Mouse (Mus musculus): ENCODE results near the gene Schip1.

The Schip1 gene

DNA sequence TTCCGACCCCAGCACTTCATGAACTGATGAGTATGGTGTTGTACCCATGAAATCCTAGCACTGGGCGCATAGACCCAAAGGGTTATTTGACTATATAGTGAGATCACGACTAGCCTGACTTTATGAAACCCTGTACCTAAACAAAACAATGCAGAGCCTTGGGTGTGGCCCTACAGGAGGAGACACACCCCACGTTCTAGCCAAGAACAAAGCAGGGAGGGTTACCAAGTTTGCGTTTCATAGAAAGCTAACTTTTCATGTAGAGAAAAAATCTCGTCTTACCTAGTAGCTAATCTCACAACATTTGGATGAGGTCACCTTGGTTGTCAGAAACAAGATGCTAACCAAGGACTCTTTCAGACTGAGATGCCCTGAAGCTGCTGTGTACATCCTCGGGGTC lies 411.7 kb downstream of the Schip1 start:
- DNase-seq (ENCODE audit: low spot score): no peak

DNA sequence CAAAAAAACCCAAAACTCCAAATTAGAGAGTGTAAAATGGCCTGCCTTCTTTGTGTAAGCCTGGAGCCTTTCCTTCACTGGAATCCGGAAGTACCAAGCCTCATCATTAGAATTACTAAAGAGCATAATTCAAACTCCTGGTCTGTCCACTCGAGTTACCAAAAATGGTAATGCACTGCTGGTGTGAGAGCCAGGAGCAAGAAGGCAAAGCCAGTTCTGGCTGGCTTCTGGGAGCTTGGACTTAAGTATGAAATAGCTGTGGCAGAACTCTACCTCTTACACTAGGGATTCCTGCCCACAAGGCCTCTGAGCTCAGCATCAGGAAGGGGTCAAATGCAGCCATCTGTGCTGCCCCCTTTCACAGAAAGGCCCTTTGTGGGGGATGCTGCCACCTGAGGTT lies 412.9 kb downstream of the Schip1 start:
- no peak for DNase-seq (ENCODE audit: low spot score)

DNA sequence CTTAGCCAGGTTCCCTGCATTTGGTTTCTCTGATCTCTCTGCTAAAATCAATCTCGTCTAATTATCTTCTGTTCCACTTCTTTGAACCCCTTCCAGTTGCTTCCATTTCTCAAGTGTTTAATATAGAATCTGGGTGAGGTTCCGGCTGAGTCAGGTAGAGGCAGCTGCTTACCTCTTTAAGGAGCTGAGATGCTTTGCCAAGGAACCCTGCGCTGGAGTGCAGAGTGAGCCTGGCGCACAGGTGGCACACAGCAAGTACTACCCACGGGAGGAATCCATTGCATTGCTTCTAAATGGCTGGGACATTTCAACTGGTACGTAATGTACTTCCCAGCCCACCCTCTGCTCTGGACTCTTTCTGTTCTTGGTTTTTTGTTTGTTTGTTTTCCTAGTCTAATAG lies 414.7 kb downstream of the Schip1 start:
- no peak for DNase-seq (ENCODE audit: low spot score)

DNA sequence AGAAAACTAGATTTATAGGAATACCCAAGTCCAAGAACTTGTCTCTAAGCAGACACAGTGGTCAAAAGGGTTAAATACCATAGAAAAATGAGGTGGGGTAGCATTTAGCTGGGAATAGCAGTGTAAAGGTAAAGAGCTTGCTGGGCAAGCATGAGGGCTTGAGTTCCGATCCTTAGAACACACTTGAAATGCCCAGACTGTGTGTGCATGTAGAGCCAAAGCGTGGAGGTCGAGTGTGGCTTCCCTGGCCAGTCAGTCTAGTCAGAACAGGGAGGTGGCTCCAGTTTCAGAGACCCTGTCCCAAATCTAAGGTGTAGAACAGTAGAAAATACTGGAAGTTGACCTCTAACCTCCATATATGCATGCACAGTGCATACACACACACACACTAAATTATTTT lies 418.9 kb downstream of the Schip1 start:
- no peak for DNase-seq (ENCODE audit: low spot score)

DNA sequence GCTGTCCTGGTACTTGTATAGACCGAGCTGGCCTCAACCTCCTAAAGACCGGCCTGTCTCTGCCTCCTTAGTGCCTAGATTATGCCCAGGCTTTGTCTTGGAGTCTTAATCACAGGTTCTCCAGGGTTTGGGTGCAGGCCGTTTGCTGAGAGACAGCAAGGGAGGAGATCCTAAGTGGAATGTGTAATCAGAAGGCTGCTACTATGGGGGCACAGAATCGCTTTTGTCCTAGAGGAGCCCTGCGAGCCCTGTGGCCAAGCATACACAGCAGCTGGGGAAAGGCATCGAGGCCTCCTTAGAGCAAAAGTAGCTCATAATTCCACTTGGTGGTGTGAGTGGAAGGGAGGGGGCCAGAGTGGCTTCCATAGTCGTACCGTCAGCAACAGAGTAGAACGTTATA lies 419.4 kb downstream of the Schip1 start:
- no peak for DNase-seq (ENCODE audit: low spot score)

DNA sequence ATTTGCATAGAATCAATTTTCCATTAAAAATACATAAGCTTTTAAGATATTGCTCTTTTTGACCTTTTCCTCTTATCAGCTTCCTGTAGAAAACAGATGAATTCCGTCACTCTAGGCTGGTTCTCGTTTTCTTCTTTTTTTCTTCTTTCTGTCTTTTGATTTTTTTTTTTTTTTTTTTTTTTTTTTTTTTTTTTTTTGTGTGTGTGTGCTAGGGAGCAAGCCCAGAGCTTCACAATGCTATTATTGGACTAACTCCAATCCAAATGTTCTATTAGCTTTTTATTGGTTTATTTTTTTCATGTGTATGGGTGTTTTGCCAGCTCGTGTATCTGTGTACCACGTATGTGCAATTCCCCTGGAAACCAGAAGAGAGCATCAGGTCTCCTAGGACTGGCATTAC lies 420.0 kb downstream of the Schip1 start:
- no peak for DNase-seq (ENCODE audit: low spot score)

DNA sequence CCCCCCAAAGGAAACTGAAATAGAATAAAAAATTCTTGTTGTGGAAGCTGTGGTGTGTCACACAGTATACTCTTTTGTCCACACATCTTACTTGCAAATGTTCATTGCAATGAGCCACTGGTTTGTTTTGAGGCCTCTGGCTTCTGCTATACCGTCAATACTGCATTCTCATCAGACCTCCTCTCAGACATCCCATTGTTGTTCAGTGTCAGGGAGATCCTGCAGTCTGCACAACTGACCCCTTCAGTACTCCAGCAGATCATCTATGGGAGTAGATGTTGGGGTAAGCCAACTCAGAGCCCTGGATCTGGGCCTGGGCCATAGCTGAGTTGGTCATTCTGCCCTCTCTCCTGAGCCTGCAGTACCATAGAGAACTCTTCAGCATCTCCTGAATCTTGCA lies 423.0 kb downstream of the Schip1 start:
- no peak for DNase-seq (ENCODE audit: low spot score)

DNA sequence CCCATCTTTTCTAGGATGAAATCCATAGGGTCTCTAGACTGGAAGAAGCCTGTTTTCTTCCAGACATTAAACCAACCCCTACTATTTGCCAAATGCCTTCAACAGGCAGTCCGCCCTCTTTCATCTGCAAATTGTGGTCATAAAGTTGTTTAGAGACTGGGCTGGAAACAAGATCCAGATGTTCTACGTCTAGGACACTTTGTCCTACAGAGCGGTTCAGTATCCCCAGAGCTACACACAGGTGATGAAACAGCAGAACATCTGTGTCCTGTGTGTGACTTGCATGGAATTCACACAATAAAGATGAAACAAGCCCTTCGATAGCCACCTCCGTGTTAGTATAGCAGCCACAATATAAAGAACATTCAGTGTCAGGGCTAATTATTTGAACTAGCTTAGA lies 423.7 kb downstream of the Schip1 start:
- no peak for DNase-seq (ENCODE audit: low spot score)

DNA sequence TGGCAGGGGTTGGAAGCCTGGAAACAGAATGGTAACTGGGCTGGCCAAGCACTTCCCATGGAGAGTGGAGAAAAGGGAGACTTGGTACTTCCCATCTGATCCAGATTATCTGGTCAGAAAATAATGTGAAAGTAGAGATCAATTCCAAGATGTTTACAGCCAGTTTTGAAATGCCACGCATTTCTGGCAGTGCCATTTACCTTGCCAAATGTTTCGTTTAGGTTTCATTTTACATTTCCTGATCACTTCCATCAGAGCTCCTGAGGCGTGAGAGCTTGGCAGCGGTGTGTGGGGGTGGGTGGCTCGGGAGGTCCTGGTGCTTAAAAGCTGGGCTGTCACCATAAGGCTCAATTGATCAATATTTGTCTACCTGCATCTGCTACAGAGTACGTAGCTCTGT lies 426.9 kb downstream of the Schip1 start:
- DNase-seq (ENCODE audit: low spot score): no peak

DNA sequence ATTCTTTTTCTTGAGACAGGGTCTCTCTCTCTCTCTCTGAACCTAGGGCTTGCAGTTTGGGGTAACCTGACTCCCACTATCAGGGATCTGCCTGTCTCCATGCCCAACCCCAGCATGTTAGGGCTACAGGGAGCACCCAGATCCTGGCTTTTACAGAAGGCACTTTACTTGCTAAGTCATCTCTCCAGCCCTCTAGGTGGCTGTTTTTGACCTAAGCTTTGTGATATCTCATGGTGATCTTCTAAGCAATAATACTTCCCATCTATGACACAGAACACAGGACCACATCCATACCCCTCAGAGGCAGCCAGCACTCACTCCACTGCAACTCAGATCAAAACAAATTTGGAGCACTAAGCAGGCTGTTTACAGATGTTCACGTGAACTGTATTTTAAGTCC lies 427.5 kb downstream of the Schip1 start:
- DNase-seq (ENCODE audit: low spot score): no peak

DNA sequence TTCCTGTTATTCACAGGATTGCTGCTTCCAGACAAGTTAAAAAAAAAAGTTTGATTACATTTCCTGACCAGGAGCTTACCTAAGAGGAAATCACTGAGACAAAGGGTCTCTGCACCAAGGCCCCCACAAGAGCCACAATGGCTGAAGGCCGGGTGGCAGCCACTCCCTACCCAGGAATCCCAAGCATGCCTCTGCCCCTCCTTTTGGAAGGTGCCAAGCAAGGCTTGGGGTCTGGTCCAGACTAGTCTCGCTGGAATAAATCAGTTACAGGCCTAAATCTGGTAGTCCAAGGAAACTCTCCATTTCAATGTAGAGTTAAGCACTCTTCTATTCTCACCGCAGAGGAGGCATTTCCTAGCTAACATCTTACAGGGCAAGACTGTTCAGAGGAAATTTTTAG lies 427.9 kb downstream of the Schip1 start:
- DNase-seq (ENCODE audit: low spot score): no peak

DNA sequence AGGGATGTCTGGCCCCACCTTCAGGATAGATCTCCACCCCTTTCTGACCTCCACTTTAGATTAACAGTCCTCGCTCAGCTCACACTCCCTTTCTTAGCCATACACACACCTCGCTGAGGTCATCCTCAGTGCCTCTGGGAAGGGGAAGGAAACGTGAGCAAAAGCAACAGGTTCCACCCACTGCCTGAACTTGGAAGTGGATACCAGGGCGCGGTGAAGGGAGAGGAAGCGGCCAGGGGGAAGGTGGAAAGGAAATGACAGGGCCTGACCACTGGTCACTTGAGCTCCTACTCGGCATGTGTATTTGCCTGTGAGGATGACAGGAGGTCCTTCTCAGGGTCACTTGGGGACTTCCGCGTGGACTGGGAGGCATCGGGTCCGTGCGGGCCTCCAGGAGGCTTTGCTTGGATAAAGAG lies 428.6 kb downstream of the Schip1 start:
- no peak for DNase-seq (ENCODE audit: low spot score)

DNA sequence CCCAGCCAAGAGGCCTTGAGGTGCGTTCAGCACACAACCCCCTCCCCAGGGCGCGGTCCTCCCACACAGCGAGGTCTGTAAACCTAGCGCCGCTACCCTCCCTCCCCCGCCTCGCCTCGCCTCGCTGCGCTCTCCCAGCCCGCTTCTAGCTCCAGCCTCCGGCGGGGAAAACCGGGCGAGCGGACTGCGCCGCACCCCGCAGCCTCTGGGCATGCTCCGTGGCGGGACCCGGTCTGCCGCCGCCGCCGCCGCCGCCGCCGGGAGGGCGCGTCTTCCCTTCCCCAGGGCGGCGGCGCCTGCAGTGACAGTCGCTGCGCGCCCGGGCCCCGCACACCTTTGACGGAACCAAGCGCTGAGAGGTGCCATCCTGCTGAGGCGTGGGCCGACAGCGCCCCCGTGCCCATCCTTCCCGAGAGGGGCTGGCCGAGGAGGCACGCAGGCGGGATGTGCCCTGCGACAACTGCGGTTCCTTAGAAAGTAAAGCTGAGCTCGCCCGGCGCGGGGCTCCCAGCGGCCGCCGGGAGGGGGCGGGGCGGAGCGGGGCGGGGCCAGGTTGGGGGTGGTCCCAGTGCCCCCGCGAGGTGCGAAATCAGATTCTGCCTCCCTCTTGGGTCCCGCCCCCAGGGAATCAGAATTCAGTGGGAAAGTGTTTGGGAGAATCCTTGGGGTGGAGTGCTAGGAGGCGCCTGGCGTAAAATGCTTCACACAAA lies 429.1 kb downstream of the Schip1 start:
- no peak for DNase-seq (ENCODE audit: low spot score)

DNA sequence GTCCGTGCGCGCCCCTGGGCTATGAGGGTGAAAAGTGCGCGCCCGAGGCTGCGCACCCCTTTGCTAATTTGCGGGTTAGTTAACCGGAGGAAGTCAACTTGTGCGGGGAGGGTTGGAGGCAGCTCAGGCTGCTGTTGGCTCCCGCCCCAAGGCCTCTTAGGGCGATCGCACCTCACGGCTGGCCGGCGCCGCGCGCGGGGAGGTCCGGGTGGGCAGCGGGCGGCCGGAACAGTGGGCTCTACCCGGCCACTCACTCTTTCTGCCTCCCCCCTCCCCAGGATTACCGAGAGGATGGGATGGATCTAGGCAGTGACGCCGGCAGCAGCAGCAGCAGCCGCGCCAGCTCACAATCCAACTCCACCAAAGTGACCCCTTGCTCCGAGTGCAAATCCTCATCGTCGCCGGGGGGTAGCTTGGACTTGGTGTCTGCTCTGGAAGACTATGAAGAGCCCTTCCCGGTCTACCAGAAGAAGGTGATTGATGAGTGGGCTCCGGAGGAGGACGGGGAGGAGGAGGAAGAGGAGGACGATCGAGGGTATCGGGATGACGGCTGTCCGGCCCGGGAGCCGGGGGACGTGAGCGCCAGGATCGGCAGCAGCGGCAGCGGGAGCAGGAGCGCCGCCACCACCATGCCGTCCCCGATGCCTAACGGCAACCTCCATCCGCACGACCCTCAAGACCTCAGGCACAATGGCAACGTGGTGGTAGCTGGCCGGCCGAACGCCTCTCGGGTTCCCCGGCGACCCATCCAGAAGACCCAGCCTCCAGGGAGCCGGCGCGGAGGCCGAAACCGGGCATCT lies 429.9 kb downstream of the Schip1 start:
- no peak for DNase-seq (ENCODE audit: low spot score)

DNA sequence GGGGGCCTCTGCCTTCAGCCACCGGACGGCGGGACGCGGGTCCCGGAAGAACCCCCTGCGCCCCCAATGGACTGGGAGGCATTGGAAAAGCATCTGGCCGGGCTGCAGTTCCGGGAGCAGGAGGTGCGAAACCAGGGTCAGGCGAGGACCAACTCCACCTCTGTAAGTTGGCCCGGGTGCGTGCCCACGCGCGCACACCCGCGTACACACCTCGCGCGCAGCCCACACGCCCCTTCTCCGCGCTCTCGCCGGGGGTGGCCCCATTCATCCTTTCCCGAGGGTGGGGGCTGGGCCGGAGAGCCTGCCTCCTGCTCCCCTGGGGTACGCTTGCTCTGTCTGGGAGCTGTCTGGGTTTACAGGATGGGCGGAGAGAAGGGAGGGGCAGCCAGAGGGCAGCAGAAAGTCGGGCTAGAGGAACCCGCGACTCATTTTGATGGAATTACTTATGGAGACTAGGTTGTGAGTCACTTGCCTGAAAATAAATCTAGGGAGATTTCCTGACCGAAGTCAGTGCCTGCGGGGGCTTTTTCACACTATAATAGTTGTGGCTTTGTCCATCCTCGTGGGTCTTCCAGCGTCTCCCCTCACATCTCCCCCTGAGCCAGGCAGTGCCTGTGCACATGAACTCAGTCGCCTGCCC lies 430.6 kb downstream of the Schip1 start:
- no peak for DNase-seq (ENCODE audit: low spot score)

DNA sequence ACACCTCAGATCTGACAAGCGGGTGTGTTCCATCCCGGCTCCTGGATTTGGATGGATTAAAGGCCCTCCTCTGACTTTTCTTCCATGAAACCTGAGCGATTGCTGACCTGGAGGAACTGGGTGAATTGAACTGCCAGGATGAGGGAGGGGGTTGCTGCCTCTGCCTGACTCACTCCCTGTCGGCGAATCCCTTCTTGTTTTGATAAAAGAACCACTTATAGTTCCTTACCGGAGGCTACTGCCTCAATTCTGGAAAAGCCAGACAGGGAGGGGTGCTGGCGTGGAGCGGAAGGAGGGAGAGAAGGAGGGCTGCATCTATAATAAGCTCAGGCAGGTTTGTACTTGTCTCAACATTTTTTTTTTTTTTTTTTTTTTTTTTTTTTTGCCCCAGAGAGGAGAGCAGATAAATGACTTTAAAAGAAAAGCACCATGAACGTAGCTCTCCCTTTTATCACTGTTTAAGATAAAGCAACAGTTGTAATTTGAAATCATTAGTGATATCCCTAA lies 431.2 kb downstream of the Schip1 start:
- no peak for DNase-seq (ENCODE audit: low spot score)

DNA sequence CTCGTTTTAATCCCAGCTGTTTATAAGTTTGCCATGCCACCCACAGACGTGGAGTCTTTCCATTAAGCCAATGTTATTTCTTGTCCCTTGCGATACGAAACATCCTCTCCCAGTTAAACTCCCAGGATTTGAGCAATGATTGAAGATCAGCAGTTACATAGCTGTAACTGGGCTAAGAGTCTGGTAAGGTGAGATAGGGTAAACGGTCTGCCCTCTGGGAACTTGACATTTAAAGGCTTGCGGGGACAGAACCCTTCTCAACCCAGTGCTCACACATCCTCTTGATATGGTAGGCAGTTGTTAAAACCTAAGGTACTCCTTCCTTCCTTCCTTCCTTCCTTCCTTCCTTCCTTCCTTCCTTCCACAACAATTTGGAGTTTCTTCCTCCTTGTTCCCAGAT lies 431.9 kb downstream of the Schip1 start:
- DNase-seq (ENCODE audit: low spot score): no peak

DNA sequence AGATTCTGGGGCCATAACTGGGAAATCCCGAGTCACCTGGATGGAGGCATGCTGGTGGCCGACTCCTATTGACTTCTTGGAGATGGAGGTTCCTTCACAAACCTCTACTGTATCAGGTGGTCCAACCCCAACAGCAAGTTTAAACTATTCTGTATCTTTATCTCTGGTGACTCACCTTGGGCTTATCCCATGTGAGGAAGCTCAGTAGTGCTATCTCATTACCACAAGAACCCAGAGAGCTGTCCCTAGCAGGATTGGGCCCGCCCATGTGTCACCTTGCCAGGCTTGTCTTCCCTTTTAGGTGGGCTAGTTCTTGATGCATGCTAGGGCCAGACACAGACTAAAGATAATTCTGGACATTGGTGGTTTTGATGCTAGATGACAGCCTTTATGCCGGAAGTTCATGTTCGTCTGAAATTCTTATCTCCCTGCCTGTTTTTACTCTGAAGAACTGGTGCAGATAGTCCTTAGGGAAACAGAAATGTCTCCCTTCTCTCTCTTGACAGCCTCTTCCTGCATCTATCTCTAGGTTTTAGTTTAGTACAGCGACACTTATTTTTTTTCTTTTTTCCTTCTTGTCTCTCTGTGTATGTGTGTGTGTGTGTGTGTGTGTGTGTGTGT lies 435.0 kb downstream of the Schip1 start:
- DNase-seq (ENCODE audit: low spot score): no peak

DNA sequence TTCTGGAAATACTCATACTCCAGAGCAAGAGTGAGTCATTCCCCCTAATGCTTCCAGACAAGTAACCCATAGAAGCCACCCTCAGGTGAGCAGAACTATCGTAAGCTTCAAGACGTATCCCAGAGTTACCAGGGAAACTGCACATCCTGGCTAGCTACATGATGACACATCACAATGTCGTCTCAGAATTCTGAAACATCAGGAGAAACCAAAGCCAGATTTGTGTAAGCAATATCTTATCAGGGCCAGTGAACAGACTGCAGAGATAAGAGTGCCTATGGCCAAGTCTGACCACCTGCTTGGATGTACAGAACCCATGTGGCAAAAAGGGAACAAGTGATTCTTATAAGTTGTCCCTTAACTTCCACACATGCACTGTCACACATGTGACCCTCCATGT lies 440.2 kb downstream of the Schip1 start:
- no peak for DNase-seq (ENCODE audit: low spot score)

DNA sequence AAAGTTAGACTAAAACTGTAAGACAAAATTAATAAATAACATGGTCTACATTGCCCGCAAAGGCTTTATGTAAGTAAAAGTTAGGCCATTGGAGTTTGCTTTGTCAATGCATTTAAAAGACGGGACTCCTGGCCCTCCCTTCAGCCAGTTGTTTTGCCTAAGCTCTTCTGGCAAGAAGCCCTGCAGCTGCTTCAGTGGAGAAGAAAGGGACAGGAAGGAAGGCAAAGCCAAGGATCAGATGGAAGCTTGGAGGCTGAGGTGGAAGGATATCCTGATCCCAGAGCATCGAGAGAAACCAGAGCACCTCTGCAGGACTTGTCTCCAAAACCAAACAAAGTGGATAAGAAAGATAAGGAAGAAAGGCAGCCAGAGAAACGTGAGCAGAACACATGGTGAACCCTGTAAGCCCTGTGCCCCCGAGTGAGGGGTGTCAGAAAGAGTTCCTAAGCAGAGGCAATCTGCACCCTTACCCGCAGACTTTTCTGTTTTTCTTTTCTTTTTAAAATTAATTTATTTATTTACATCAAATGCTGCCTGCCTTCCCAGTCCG lies 442.2 kb downstream of the Schip1 start:
- DNase-seq (ENCODE audit: low spot score): no peak

DNA sequence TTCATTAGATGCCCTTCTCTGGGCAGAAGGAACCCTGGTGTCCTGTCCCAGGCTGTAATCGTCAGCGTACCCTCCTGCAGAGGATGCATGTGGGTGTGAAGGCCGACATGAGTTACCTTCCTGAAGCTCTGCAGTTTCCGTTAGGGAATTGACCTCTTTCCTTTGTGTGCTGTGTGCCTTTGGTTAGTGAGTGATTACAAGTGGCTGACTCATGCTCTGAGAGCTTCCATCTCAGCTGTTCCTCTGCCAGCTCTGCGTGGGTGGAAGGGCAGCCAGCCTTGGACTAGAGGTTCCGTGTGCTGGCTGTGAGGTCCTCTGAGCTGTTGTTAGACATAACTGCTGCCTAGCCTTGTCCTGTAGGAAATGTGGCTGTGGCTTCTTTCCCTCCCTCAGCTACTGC lies 444.0 kb downstream of the Schip1 start:
- DNase-seq (ENCODE audit: low spot score): no peak

DNA sequence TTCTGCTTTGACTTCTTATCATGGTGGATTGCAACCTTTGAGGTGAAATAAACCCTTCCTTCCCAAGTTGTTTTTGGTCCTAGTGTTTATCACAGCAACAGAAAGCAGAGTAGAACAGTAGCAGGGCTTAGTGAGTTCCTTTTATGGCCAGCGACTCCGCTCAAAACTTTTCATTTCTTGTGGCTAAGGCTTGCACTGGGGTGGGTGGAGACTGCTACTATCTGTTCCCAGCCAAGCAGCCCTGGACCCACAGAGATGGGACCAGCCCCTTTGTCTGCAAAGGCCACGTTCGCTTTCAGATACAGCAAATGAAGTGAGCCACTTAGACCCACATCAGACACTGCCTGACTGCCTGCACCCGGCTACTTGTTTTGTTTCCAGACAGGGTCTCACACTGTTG lies 446.3 kb downstream of the Schip1 start:
- DNase-seq (ENCODE audit: low spot score): no peak
